Mouse (Mus musculus) megakaryocyte, adult 5-6 weeks (primary cell): ENCODE measurements at regions not wholly inside any gene's neighbourhood (a gene's known extent, or its start where the extent isn't known, plus 50 kb on each side); places are given as distances from the start of the nearest gene placed in this dataset.

Experiments
- ATAC-seq: 2 replicates; pipeline ENCODE4 v1.8.0; 2016; ENCODE audit warnings: mild to moderate bottlenecking, inconsistent platforms; ENCODE audit not compliant: poor library complexity, severe bottlenecking

- ATAC-seq = no peak
These were observed 53.8 kb upstream of the Tbx18 start for GRCm38 (mm10) chr9:87784872-87785271.

GRCm38 (mm10) chr9:87811746-87812145, 80.7 kb upstream of the Tbx18 start:
- ATAC-seq = no peak

- no peak for ATAC-seq
These were observed 91.2 kb upstream of the Tbx18 start for GRCm38 (mm10) chr9:87822276-87822675.

GRCm38 (mm10) chr9:87824691-87825230, 93.7 kb upstream of the Tbx18 start:
- ATAC-seq = no peak

- ATAC-seq = no peak
These were observed 112.8 kb upstream of the Tbx18 start for GRCm38 (mm10) chr9:87843898-87844297.

- no peak for ATAC-seq
These were observed 113.4 kb upstream of the Tbx18 start for GRCm38 (mm10) chr9:87844453-87844852.

GRCm38 (mm10) chr9:87848882-87849281, 117.8 kb upstream of the Tbx18 start:
- no peak for ATAC-seq

GRCm38 (mm10) chr9:87850133-87850532, 119.1 kb upstream of the Tbx18 start:
- ATAC-seq = no peak

- no peak for ATAC-seq
These were observed 130.5 kb upstream of the Tbx18 start for GRCm38 (mm10) chr9:87861588-87861987.

GRCm38 (mm10) chr9:87865236-87865635, 134.2 kb upstream of the Tbx18 start:
- ATAC-seq = no peak

GRCm38 (mm10) chr9:87872384-87872905, 141.4 kb upstream of the Tbx18 start:
- no peak for ATAC-seq

- ATAC-seq = no peak
These were observed 151.5 kb upstream of the Tbx18 start for GRCm38 (mm10) chr9:87882587-87882986.

- ATAC-seq = no peak
These were observed 152.0 kb upstream of the Tbx18 start for GRCm38 (mm10) chr9:87883069-87883468.

GRCm38 (mm10) chr9:87894051-87894450, 163.0 kb upstream of the Tbx18 start:
- no peak for ATAC-seq

GRCm38 (mm10) chr9:87894596-87894995, 163.5 kb upstream of the Tbx18 start:
- ATAC-seq = no peak

- no peak for ATAC-seq
These were observed 164.5 kb upstream of the Tbx18 start for GRCm38 (mm10) chr9:87895526-87895925.

GRCm38 (mm10) chr9:87897336-87897735, 166.3 kb upstream of the Tbx18 start:
- no peak for ATAC-seq

GRCm38 (mm10) chr9:87899368-87899767, 168.3 kb upstream of the Tbx18 start:
- ATAC-seq = no peak

GRCm38 (mm10) chr9:87899800-87900199, 168.7 kb upstream of the Tbx18 start:
- no peak for ATAC-seq

- ATAC-seq = no peak
These were observed 190.2 kb upstream of the Tbx18 start for GRCm38 (mm10) chr9:87921291-87921690.

GRCm38 (mm10) chr9:87925151-87925550, 194.1 kb upstream of the Tbx18 start:
- no peak for ATAC-seq

- no peak for ATAC-seq
These were observed 202.2 kb upstream of the Tbx18 start for GRCm38 (mm10) chr9:87933230-87933629.

GRCm38 (mm10) chr9:87952426-87952825, 221.4 kb upstream of the Tbx18 start:
- no peak for ATAC-seq
